Mouse (Mus musculus): Measurements from ENCODE around the gene Ppp1r3d. TPM values are rescaled to one million over a fixed set of nuclear protein-coding genes. Genes with fewer than 3 reads are reported as not detected.

Ppp1r3d gene
- total and polyA plus RNA-seq, 2 experiments from 2014 or later, result 20.6 to 38.3 TPM

DNA sequence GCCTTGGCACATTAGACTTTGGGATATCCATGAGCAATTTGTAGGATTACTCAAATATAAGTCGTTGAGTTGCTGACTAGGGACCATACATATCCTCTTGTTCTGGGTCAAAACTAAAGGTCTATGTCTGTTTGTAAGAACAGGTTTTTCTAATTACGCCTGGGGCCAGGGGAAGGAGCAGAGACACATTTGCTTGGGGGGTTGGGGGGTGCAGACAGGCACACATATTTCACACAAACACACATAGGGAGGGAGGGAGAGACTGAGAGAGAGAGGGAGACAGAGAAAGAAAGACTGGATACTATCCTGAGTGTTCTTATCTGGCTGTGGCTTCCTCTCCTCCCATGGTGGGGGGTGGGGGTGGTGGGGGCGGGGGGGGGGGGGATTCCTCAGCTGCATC lies 7.9 kb upstream of the Ppp1r3d start:
- Histone ChIP-seq H3K4me3 (ENCODE audit: low read depth, low read length) (no peak overlapping the region), H3K9ac (replicated peaks; ENCODE audit: low read depth, low read length) (no peak overlapping the region), H3K36me3 (replicated peaks; ENCODE audit: control insufficient read depth, insufficient read depth, low read length) (peaks cover 47% of the 10 kb centered on the region), H3K27ac (ENCODE audit: low read depth) (peak overlapping the region; percentile 72), H3K4me1 (ENCODE audit: control insufficient read depth, insufficient read depth) (peaks cover 15% of the 10 kb centered on the region), H3K9me3 (replicated peaks; ENCODE audit: control insufficient read depth, low read length) (no peaks in the 10 kb centered on the region), H3K4me2 (ENCODE audit: low read depth, low read length) (no peak overlapping the region; the same call in 1 of the 2 replicates), H3K27me3 (ENCODE audit: control insufficient read depth, insufficient read depth, low read length) (no peaks in the 10 kb centered on the region)
- 18% methylated on average over 2 of the region's 3 CpGs for WGBS
- ATAC-seq (ENCODE audit: insufficient read depth, low read depth) (no peak), DNase-seq (ENCODE audit: low spot score) (no peak)
- TF ChIP-seq CTCF (IDR thresholded peaks at IDR 0.05; ENCODE audit: low read depth), result no peak
- TF ChIP-seq EP300 (IDR thresholded peaks at IDR 0.05; ENCODE audit: low read depth), result no peak

- Histone ChIP-seq H3K4me2 (ENCODE audit: low read depth, low read length) (no peak overlapping the region; the same call in 1 of the 2 replicates), H3K4me1 (ENCODE audit: control insufficient read depth, insufficient read depth) (peaks cover 15% of the 10 kb centered on the region), H3K9ac (replicated peaks; ENCODE audit: low read depth, low read length) (no peak overlapping the region; the same call in 1 of the 2 replicates), H3K27me3 (ENCODE audit: control insufficient read depth, insufficient read depth, low read length) (no peaks in the 10 kb centered on the region), H3K27ac (ENCODE audit: low read depth) (peak overlapping the region; percentile 72), H3K4me3 (ENCODE audit: low read depth, low read length) (no peak overlapping the region), H3K36me3 (replicated peaks; ENCODE audit: control insufficient read depth, insufficient read depth, low read length) (peaks cover 47% of the 10 kb centered on the region), H3K9me3 (replicated peaks; ENCODE audit: control insufficient read depth, low read length) (no peaks in the 10 kb centered on the region)
- ATAC-seq (ENCODE audit: insufficient read depth, low read depth) (no peak), DNase-seq (ENCODE audit: low spot score) (no peak)
- no peak for TF ChIP-seq CTCF (IDR thresholded peaks at IDR 0.05; ENCODE audit: low read depth)
- TF ChIP-seq EP300 (IDR thresholded peaks at IDR 0.05; ENCODE audit: low read depth), result no peak
- WGBS, result 19% methylated on average over 6 of the region's 6 CpGs
Measured at GRCm38 (mm10) chr2:178421603-178422002, 7.3 kb upstream of the Ppp1r3d start.

DNA sequence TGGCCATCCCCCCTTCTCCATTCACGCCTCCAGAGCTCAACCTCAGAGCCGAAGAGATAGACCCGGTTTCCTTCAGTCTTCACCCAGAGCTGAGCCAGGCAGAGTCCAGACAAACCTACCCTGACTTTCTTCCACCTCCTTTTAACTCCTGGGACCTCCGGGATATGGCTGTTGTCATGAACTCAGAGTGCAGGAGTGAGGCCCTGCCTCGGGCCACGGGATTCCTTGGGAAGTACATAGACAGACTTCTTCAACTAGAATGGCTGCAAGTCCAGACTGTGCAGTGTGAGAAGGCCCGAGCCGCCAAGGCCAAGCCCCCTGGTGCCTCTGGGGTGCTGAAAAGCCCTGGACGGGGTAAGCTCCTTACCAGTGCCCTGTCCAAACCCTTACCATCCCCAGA lies 6.3 kb upstream of the Ppp1r3d start:
- peaks cover 47% of the 10 kb centered on the region for H3K36me3 ChIP-seq (replicated peaks; ENCODE audit: control insufficient read depth, insufficient read depth, low read length)
- H3K27me3 ChIP-seq (ENCODE audit: control insufficient read depth, insufficient read depth, low read length), result no peaks in the 10 kb centered on the region
- no peak overlapping the region for H3K4me2 ChIP-seq (ENCODE audit: low read depth, low read length)
- ATAC-seq (ENCODE audit: insufficient read depth, low read depth), result no peak
- H3K9ac ChIP-seq (replicated peaks; ENCODE audit: low read depth, low read length), result no peak overlapping the region
- H3K27ac ChIP-seq (ENCODE audit: low read depth), result no peak overlapping the region
- no peak overlapping the region for H3K4me3 ChIP-seq (ENCODE audit: low read depth, low read length)
- DNase-seq (ENCODE audit: low spot score), result no peak
- WGBS, result 64% methylated on average over 9 of the region's 9 CpGs
- H3K4me1 ChIP-seq (ENCODE audit: control insufficient read depth, insufficient read depth), result peaks cover 24% of the 10 kb centered on the region
- H3K9me3 ChIP-seq (replicated peaks; ENCODE audit: control insufficient read depth, low read length), result no peaks in the 10 kb centered on the region
- TF ChIP-seq CTCF (IDR thresholded peaks at IDR 0.05; ENCODE audit: low read depth), result no peak
- no peak for TF ChIP-seq EP300 (IDR thresholded peaks at IDR 0.05; ENCODE audit: low read depth)

DNA sequence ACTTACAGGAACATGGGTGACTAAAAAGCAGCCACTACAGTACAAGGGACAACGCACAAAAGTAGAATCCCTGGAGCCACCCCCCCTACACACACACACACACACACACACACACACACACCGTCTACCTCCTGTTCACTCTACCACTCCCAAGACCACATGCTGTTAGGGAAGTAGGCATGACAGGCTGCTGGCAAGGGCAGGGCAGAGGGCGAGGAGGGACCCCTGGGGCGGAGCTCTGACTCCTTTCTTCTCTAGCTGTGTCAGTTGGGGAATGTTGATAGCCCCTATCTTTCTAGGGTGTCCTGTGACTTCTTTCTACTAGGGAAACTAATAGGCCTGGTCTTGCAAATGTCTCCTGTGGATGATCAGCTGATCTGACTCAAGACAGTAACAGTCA lies 2.7 kb upstream of the Ppp1r3d start:
- Histone ChIP-seq H3K4me3 (ENCODE audit: low read depth, low read length) (no peak overlapping the region), H3K4me1 (ENCODE audit: control insufficient read depth, insufficient read depth) (peaks cover 26% of the 10 kb centered on the region), H3K4me2 (ENCODE audit: low read depth, low read length) (no peak overlapping the region; the same call in 1 of the 2 replicates), H3K27me3 (ENCODE audit: control insufficient read depth, insufficient read depth, low read length) (no peaks in the 10 kb centered on the region), H3K36me3 (replicated peaks; ENCODE audit: control insufficient read depth, insufficient read depth, low read length) (peaks cover 31% of the 10 kb centered on the region), H3K9me3 (replicated peaks; ENCODE audit: control insufficient read depth, low read length) (no peaks in the 10 kb centered on the region), H3K27ac (ENCODE audit: low read depth) (0 out of 2 replicates have a peak overlapping the region, but pooled peaks have one; percentile 2), H3K9ac (replicated peaks; ENCODE audit: low read depth, low read length) (no peak overlapping the region; the same call in 1 of the 2 replicates)
- 36% methylated on average over 4 of the region's 4 CpGs for WGBS
- no peak for ATAC-seq (ENCODE audit: insufficient read depth, low read depth)
- no peak for DNase-seq (ENCODE audit: low spot score)
- TF ChIP-seq EP300 (IDR thresholded peaks at IDR 0.05; ENCODE audit: low read depth), result no peak
- no peak for TF ChIP-seq CTCF (IDR thresholded peaks at IDR 0.05; ENCODE audit: low read depth)

GRCm38 (mm10) chr2:178416427-178416826 lies 2.2 kb upstream of the Ppp1r3d start:
- ATAC-seq (ENCODE audit: insufficient read depth, low read depth), result no peak
- no peak for TF ChIP-seq EP300 (IDR thresholded peaks at IDR 0.05; ENCODE audit: low read depth)
- no peak for TF ChIP-seq CTCF (IDR thresholded peaks at IDR 0.05; ENCODE audit: low read depth)
- Histone ChIP-seq H3K9me3 (replicated peaks; ENCODE audit: control insufficient read depth, low read length) (no peaks in the 10 kb centered on the region), H3K9ac (replicated peaks; ENCODE audit: low read depth, low read length) (no peak overlapping the region; the same call in 1 of the 2 replicates), H3K27me3 (ENCODE audit: control insufficient read depth, insufficient read depth, low read length) (no peaks in the 10 kb centered on the region), H3K27ac (ENCODE audit: low read depth) (0 out of 2 replicates have a peak overlapping the region, but pooled peaks have one; percentile 2), H3K36me3 (replicated peaks; ENCODE audit: control insufficient read depth, insufficient read depth, low read length) (peaks cover 31% of the 10 kb centered on the region), H3K4me3 (ENCODE audit: low read depth, low read length) (no peak overlapping the region), H3K4me2 (ENCODE audit: low read depth, low read length) (peak overlapping the region; percentile 10; the same call in 1 of the 2 replicates), H3K4me1 (ENCODE audit: control insufficient read depth, insufficient read depth) (peaks cover 23% of the 10 kb centered on the region)
- DNase-seq (ENCODE audit: low spot score), result no peak
- 32% methylated on average over 13 of the region's 13 CpGs for WGBS

DNA sequence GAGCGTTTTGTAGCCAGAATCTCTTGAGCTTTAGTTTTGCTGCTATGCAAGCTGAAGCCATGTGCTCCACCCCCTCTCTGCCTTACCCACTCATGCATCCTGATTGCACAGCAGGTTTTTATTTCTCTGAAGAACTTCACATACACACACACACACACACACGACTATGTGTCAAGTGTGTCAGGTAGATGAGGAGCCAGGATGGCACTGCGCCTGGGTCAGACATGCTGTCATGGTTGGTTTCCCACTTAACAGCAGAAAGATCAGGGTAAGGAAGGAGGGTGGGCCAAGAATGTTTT lies 827 bp upstream of the Ppp1r3d start:
- ATAC-seq (ENCODE audit: insufficient read depth, low read depth) (no peak), DNase-seq (ENCODE audit: low spot score) (no peak)
- Histone ChIP-seq H3K4me1 (ENCODE audit: control insufficient read depth, insufficient read depth) (peaks cover 20% of the 10 kb centered on the region), H3K4me3 (ENCODE audit: low read depth, low read length) (peak overlapping the region; percentile 68), H3K4me2 (ENCODE audit: low read depth, low read length) (peak overlapping the region; percentile 96), H3K27ac (ENCODE audit: low read depth) (peak overlapping the region; percentile 90; the same call in 1 of the 2 replicates), H3K36me3 (replicated peaks; ENCODE audit: control insufficient read depth, insufficient read depth, low read length) (peaks cover 23% of the 10 kb centered on the region), H3K9me3 (replicated peaks; ENCODE audit: control insufficient read depth, low read length) (no peaks in the 10 kb centered on the region), H3K9ac (replicated peaks; ENCODE audit: low read depth, low read length) (no peak overlapping the region), H3K27me3 (ENCODE audit: control insufficient read depth, insufficient read depth, low read length) (no peaks in the 10 kb centered on the region)
- WGBS, result 32% methylated on average over 3 of the region's 3 CpGs
- no peak for TF ChIP-seq EP300 (IDR thresholded peaks at IDR 0.05; ENCODE audit: low read depth)
- no peak for TF ChIP-seq CTCF (IDR thresholded peaks at IDR 0.05; ENCODE audit: low read depth)
